Mouse (Mus musculus) R1 (cell line): ENCODE results near the gene Sohlh2.
"Not testable (repeated sequence)": the region's sequence is repeated elsewhere in the genome, so short reads cannot be mapped to it uniquely, and the experiment has no call there.

ENCODE experiments used
- DNase-seq: peaks from one replicate; pipeline ENCODE4 v3.0.0-alpha.2; 2018; ENCODE audit warnings: low read depth, low spot score

The Sohlh2 gene

GRCm38 (mm10) chr3:55181766-55182165 is at the start of gene Sohlh2:
Gene Sohlh2, plus strand, starts transcription at chr3:55182028.
- peak; percentile 80 for DNase-seq

GRCm38 (mm10) chr3:55137039-55137438 is 44.8 kb upstream of the Sohlh2 start, which contains the start of gene Ccdc169:
Gene Ccdc169, plus strand, starts transcription at chr3:55137339.
- no peak for DNase-seq

- peak; percentile 43 for DNase-seq
These were observed 42.0 kb upstream of the Sohlh2 start for GRCm38 (mm10) chr3:55139837-55140236.

- no peak for DNase-seq
These were observed 40.4 kb upstream of the Sohlh2 start for GRCm38 (mm10) chr3:55141401-55141800.

- no peak for DNase-seq
These were observed 36.9 kb upstream of the Sohlh2 start for GRCm38 (mm10) chr3:55144916-55145315.

- no peak for DNase-seq
These were observed 35.4 kb upstream of the Sohlh2 start for GRCm38 (mm10) chr3:55146441-55146840.

GRCm38 (mm10) chr3:55147156-55147555 is 34.7 kb upstream of the Sohlh2 start:
- DNase-seq = no peak

GRCm38 (mm10) chr3:55148091-55148490 is 33.7 kb upstream of the Sohlh2 start:
- DNase-seq = no peak

- DNase-seq = peak; percentile 56
These were observed 30.0 kb upstream of the Sohlh2 start for GRCm38 (mm10) chr3:55151656-55152433.

- peak; percentile 48 for DNase-seq
These were observed 29.0 kb upstream of the Sohlh2 start for GRCm38 (mm10) chr3:55152673-55153334.

GRCm38 (mm10) chr3:55154163-55154562 is 27.7 kb upstream of the Sohlh2 start:
- DNase-seq = no peak

- peak; percentile 22 for DNase-seq
These were observed 24.4 kb upstream of the Sohlh2 start for GRCm38 (mm10) chr3:55157413-55157812.

- DNase-seq = no peak
These were observed 20.7 kb upstream of the Sohlh2 start for GRCm38 (mm10) chr3:55161144-55161543.

- DNase-seq = no peak
These were observed 18.3 kb upstream of the Sohlh2 start for GRCm38 (mm10) chr3:55163510-55163909.

GRCm38 (mm10) chr3:55172478-55172877 is 9.3 kb upstream of the Sohlh2 start:
- no peak for DNase-seq

- no peak for DNase-seq
These were observed 4.6 kb upstream of the Sohlh2 start for GRCm38 (mm10) chr3:55177271-55177670.

- DNase-seq = no peak
These were observed 9.8 kb downstream of the Sohlh2 start for GRCm38 (mm10) chr3:55191668-55192067.

- DNase-seq = no peak
These were observed 11.5 kb downstream of the Sohlh2 start for GRCm38 (mm10) chr3:55193351-55193750.

GRCm38 (mm10) chr3:55194792-55195191 is 13.0 kb downstream of the Sohlh2 start:
- DNase-seq = no peak

- DNase-seq = no peak
These were observed 13.9 kb downstream of the Sohlh2 start for GRCm38 (mm10) chr3:55195581-55196327.

- DNase-seq = no peak
These were observed 14.5 kb downstream of the Sohlh2 start for GRCm38 (mm10) chr3:55196328-55196710.

GRCm38 (mm10) chr3:55203621-55204020 is 21.8 kb downstream of the Sohlh2 start:
- DNase-seq = not testable (repeated sequence)
